Mouse (Mus musculus) yolk sac, embryonic 10.5 days (tissue): ENCODE measurements at regions not wholly inside any gene's neighbourhood (a gene's known extent, or its start where the extent isn't known, plus 50 kb on each side); places are given as distances from the start of the nearest gene placed in this dataset.
A peak's percentile ranks its signal among the peaks of the same experiment; 100 is the strongest.

Experiments used
- DNase-seq: peaks from one replicate; pipeline ENCODE4 v3.0.0-alpha.2; 2017; ENCODE audit warnings: low spot score

- DNase-seq = no peak
Observed at GRCm38 (mm10) chr4:131014301-131015081, 70.3 kb downstream of the Matn1 start.

DNA sequence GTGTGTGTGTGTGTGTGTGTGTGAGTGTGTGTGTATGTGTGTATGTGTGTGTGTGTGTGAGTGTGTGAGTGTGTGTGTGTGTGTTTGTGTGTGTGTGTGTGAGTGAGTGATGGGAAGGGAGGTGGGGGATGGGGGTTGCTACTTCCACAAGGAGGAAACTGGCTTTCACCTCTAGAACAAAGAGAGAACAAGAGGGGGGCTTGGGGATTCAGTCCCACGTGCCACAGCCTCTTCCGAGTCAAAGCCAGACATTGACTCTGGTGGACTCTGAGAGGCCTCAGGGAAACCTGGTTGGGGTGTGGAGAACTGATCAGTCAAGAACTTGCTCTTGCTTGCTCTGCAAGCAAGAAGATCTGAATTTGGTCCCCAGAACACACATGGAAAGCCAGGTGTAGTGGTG is 71.0 kb downstream of the Matn1 start:
- DNase-seq = no peak

DNA sequence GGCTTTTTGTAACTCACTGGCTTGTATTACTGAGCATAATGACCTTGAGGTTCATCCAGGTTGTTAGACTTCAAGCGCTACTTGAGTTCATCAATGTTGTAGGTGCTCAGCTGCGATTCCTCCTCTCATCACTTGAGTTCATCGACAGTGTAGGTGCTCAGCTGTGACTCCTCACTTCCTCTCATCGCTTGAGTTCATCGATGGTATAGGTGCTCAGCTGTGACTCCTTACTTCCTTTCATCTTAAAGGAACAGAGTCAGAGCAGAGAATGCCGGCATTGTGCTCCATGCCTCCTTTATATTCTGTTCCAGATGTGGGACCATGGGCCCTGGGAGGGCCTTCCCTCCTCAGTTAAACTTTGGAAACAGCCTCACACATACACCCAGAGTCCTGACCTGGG is 79.4 kb downstream of the Matn1 start:
- DNase-seq = no peak

DNA sequence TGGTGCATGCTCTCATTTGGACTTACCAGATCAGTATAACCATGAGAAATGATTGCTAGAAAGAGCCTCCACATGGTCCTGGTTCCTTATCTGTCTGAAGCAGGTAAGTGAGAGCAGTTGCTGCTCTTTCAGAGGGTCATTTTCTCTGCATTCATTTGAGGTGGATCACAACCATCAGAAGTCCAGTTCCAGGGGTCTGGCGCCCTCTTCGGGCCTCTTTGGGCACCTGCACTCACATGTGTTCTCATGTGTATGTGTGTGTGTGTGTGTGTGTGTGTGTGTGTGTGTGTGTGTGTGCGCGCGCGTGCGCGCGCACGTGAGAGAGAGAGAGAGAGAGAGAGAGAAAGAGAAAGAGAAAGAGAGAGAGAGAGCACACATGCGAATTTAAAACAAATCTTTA is 92.1 kb downstream of the Matn1 start:
- DNase-seq = no peak

DNA sequence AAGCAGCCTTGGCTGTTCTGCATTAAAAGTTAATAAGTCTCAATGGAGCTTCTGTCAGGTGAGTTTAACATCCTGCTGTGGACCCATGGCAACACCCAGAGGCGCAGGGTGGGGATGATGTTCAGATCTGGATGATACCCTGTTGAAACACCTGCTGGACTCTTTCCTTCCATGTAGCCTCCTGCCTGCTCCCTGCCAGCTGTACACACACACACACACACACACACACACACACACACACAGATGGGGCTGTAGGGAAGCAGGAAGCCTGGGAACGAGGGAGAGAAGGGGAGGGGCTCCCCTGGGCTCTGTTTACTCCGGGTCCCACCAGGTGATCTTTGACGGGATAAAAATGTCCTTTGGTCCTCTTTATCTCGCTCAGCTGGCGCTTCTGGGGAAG is 93.0 kb downstream of the Matn1 start:
- DNase-seq = no peak

GRCm38 (mm10) chr4:131039686-131040085 is 95.5 kb downstream of the Matn1 start:
- no peak for DNase-seq

- DNase-seq = no peak
Observed at GRCm38 (mm10) chr4:131041210-131041609, 97.0 kb downstream of the Matn1 start.

- no peak for DNase-seq
Observed at GRCm38 (mm10) chr4:131046101-131046500, 101.9 kb downstream of the Matn1 start.

GRCm38 (mm10) chr4:131046969-131047650 is 102.9 kb downstream of the Matn1 start:
- no peak for DNase-seq

- DNase-seq = no peak
Observed at GRCm38 (mm10) chr4:131056293-131056692, 112.1 kb downstream of the Matn1 start.

DNA sequence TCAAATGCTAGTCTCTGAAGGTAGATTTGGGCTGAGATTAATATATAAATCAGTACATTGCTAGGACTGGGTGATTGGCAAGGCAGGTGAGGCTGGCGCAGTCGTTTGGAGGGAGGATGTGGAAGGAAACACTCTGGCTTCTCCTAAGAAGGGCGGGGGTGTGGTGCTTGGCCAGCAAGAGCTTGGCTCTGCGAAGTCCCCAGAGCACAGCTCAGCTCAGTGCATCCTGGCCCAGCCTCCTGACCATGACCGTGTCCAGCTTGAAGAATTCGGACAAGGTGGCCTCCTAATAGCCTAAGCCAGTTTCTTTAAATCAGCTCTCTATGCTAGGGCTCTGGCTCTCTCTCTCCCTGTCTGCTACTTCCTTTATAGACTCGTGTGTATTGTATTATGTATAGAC is 115.4 kb downstream of the Matn1 start:
- no peak for DNase-seq

DNA sequence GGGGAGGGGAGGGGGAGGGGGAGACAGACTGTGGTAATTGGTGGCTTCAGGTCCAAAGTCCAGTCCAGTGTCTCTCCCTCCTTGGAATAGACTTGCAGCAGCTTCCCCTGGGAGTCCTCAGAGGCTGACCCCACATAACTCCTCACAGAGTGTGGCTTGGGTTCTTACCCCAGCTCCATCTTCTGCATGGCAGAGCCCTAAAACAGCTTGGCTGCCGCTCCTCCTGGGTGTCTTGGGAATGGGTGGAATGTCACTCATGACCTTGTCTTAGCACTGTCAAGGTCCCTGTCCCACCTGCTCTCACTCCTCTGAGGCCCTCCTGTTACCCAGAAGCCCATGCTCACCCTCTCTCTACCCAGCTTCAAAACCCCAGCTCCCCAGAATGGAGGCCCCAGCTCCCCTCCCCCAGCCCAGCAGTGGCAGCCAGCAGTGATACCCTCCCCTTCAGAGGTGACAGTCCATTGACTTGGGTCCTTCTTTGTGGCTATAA is 116.1 kb downstream of the Matn1 start:
- DNase-seq = peak; percentile 68

- DNase-seq = no peak
Observed at GRCm38 (mm10) chr4:131060706-131061105, 116.5 kb downstream of the Matn1 start.

- DNase-seq = no peak
Observed at GRCm38 (mm10) chr4:131062592-131062991, 118.4 kb downstream of the Matn1 start.

DNA sequence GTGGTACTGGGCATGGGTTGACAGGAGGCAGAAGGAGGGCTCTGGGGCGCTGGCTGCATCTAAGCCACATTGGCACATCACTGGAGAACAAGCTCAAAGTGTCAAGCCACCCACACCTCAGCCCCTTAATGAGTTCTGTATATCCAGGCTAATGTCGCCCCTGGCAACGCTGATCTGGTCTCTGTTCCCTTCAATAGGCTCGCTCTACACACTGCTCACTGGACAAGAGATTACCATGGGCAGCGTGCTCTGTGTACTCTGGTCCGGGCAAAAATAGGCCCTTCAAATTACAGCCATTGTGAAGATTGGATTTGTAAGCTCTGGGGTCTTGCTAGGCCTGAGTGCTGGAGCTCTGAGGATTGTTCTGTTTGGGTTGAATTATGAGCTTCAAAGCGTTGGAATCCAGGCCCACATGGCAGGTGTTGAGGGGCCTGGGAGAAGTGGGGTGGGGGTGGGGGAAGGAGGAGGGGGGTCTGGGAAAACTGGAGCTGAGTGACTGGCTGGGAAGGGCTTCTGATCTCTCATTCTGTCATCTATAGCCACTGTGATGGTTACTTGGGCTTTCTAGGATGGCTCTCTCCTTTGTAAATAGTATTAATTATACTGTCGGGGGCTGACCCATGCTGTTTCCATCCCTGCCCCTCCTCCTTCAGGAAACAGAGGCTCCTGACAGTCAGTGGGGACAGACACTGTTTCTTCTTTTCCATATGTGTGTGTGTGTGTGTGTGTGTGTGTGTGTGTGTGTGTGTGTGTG is 122.2 kb downstream of the Matn1 start:
- DNase-seq = no peak

GRCm38 (mm10) chr4:131070566-131070965 is 126.4 kb downstream of the Matn1 start:
- no peak for DNase-seq

DNA sequence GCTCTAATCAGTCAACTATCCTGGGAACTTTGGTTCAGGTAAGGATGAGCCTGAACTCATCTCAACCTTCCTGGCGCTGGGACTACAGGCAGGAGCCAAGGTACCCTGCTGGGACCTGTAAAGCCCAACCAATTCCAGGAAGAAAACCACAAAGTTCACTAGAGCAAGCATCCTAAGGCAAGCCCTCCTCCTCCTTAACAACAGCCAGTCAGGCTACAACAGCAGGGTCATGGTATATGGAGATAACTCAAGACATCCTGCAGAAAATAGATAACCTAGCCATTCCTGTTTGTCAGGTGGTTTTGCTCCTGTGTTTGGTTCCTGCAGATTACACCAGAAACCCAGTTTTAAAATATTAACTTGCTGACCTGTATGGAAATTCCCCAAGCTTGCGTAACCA is 128.4 kb downstream of the Matn1 start:
- DNase-seq = peak; percentile 21

DNA sequence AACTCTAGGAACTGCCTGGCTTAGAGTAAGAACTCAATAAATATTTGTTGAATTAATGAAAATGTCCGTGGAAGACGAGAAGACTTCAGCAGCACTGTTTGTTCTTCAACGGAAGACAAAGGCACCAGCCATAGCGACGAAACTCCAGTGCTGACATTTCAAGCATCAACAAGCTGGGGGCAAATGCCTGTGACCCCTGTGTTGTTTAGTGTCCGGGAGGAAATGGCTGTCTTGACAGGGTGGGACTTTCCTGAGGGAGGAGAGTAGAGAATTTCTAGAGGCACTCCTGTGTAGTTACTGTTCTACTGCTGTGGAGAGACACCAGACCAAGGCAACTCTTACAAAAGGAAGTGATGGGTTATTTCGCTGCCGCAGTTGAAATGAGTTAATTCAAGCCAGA is 129.2 kb downstream of the Matn1 start:
- no peak for DNase-seq

DNA sequence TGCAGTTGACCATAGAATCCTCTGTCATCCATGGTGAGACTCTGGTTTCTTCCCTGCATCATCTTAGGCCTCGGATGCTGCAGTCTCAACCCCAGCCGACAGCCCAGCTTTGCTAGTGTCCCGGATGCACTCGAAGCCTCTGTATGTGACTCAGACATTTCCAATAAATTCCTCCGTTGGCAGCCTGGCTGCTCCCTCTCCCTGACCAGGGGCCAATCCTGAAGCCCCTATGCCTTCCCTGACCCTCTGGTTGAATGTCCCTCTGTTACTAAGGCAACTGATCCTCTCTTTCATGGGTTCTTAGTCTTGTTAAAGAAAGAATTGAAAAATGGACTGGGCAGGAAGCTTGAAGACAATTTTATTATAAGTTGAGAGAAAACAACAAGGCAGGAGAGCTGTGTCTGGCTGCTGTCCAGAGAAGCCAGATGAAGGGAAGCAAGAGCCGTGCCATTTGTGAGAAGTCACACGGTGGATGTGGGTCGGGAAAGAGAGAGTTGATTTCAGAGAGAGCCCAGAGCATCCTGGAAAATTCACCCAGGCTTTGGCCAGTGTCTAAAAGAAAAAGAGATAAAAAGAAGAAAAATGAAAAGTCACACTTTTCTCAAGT is 131.2 kb downstream of the Matn1 start:
- no peak for DNase-seq

DNA sequence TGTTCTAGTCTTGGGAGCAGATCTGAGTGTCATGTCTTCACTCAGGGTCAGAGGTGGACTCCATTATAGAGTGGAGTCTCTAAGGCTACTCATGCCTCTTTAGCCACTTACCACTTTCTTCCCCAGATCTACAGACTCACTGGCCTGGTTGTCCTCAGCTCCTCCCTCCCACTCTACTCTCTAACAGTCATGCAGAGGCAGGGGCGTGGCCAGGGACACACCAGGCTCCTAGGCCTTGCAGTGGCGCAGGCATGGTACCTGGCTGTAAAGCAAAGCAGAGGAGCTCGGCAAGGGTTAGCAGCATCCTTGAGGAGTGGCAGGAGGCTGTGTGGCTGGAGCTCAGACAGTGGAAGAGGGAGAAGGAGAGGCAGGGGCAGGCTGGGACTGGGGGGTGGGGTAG is 132.4 kb downstream of the Matn1 start:
- no peak for DNase-seq

GRCm38 (mm10) chr4:131080113-131080512 is 135.9 kb downstream of the Matn1 start:
- no peak for DNase-seq

DNA sequence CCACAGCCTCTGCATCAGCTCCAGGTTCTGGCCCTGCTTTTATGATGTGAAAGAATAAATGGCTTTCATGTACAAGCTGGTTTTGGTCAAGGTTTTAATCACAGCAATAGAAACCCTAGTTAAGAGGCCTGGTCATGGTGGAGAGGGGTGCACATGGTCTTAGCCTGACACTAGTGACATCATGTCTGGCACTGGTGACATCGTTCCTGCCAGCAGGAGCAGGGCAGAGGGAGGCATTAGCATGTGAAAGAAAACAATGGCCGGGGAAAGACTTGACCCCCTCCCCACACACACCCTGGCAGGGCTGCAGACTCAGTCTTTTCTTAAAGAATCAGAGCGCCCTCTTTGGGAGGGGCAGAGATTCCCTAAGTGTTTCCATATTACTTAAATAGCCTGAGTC is 139.2 kb downstream of the Matn1 start:
- no peak for DNase-seq
